Mouse (Mus musculus): ENCODE measurements at regions not wholly inside any gene's neighbourhood (a gene's known extent, or its start where the extent isn't known, plus 50 kb on each side); places are given as distances from the start of the nearest gene placed in this dataset.

- TF ChIP-seq POLR2A (IDR thresholded peaks at IDR 0.05; ENCODE audit: borderline replicate concordance, low read depth, low read length) (no peak), CTCF (IDR thresholded peaks at IDR 0.05; ENCODE audit: low read depth, low read length) (no peak)
Observed at GRCm38 (mm10) chr14:106677970-106678369, 572.0 kb downstream of the Trim52 start.

Measured in bone marrow macrophage, adult 2 months (primary cell).